Mouse (Mus musculus): ENCODE measurements at regions not wholly inside any gene's neighbourhood (a gene's known extent, or its start where the extent isn't known, plus 50 kb on each side); places are given as distances from the start of the nearest gene placed in this dataset.

DNA sequence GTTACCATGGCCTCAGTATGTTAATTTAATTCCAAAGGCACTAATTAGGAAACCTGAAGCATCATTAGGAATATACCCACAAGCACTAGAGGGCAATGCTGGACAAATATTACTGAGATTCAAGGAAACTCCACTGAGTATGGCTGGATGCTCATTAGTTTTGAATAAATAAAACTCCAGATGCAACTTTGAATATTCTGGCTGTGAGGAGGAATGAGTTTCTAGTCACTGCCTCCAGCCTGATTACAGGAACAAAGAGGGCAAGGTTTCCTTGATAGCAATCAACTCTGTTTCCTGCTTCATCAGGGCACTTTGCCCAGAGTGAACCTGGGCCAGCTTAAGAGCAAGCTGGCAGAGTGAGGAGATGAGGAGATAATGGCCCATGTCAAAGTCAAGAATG lies 543.5 kb upstream of the Pdzrn3 start:
- TF ChIP-seq CTCF (IDR thresholded peaks at IDR 0.05; ENCODE audit: extremely low read depth, insufficient read depth, low read length) (no peak), POLR2A (IDR thresholded peaks at IDR 0.05; ENCODE audit: extremely low read depth, insufficient read depth, low read length) (no peak)

All from cortical plate, adult 2 months (tissue).